Mouse (Mus musculus): Measurements from ENCODE around the gene Soga1. TPM values are rescaled to one million over a fixed set of nuclear protein-coding genes. Genes with fewer than 3 reads are reported as not detected.
A peak's percentile ranks its signal among the peaks of the same experiment; 100 is the strongest.

The Soga1 gene
- 2.6 TPM in 2 replicates for polyA plus RNA-seq (2015; fragmentation: Nextera tagmentation; extraction: Ambion mirVana)

GRCm38 (mm10) chr2:157078793-157079700 lies at the start of gene Soga1:
Soga1 (minus strand) TSS chr2:157079254.
- Histone ChIP-seq H3K27ac (replicated peaks) (peak within 1 kb of the TSS; percentile 94), H3K36me3 (peaks cover 8% of the 10 kb centered on the region), H3K27me3 (replicated peaks) (peaks cover 5% of the 10 kb centered on the region; the same call in 1 of the 2 replicates), H3K4me2 (peak within 1 kb of the TSS; percentile 90), H3K9me3 (no peaks in the 10 kb centered on the region), H3K4me1 (peaks cover 52% of the 10 kb centered on the region), H3K9ac (peak within 1 kb of the TSS; percentile 99), H3K4me3 (peak within 1 kb of the TSS; percentile 94)
- peak; percentile 57 for ATAC-seq (ENCODE audit: extremely low read depth, insufficient number of reproducible peaks, low FRiP score, low TSS enrichment)
- WGBS, result under 1% methylated on average over 120 of the region's 136 CpGs

GRCm38 (mm10) chr2:157128072-157128471 lies 49.0 kb upstream of the Soga1 start:
- WGBS, result 54% methylated on average over 4 of the region's 4 CpGs
- Histone ChIP-seq H3K4me2 (no peak overlapping the region), H3K4me3 (no peak overlapping the region), H3K27ac (replicated peaks) (no peak overlapping the region), H3K9ac (no peak overlapping the region), H3K9me3 (no peaks in the 10 kb centered on the region), H3K27me3 (replicated peaks) (no peaks in the 10 kb centered on the region), H3K36me3 (peaks cover 36% of the 10 kb centered on the region), H3K4me1 (peaks cover 11% of the 10 kb centered on the region)
- ATAC-seq (ENCODE audit: extremely low read depth, insufficient number of reproducible peaks, low FRiP score, low TSS enrichment), result no peak

- H3K27ac ChIP-seq (replicated peaks), result no peak overlapping the region
- WGBS, result 81% methylated on average over 3 of the region's 3 CpGs
Measured at GRCm38 (mm10) chr2:157127370-157127769, 48.3 kb upstream of the Soga1 start.

GRCm38 (mm10) chr2:157125246-157125645 lies 46.2 kb upstream of the Soga1 start:
- WGBS, result 63% methylated on average over 3 of the region's 3 CpGs
- Histone ChIP-seq H3K4me3 (no peak overlapping the region), H3K4me2 (no peak overlapping the region), H3K4me1 (peaks cover 6% of the 10 kb centered on the region), H3K27ac (replicated peaks) (no peak overlapping the region), H3K36me3 (peaks cover 57% of the 10 kb centered on the region), H3K27me3 (replicated peaks) (no peaks in the 10 kb centered on the region), H3K9ac (no peak overlapping the region), H3K9me3 (no peaks in the 10 kb centered on the region)
- ATAC-seq (ENCODE audit: extremely low read depth, insufficient number of reproducible peaks, low FRiP score, low TSS enrichment), result no peak

More at GRCm38 (mm10) chr2:157127370-157127769, 48.3 kb upstream of the Soga1 start:
- H3K9me3 ChIP-seq, result no peaks in the 10 kb centered on the region
- H3K9ac ChIP-seq, result no peak overlapping the region
- peaks cover 6% of the 10 kb centered on the region for H3K4me1 ChIP-seq
- no peaks in the 10 kb centered on the region for H3K27me3 ChIP-seq (replicated peaks)
- H3K4me2 ChIP-seq, result no peak overlapping the region
- no peak for ATAC-seq (ENCODE audit: extremely low read depth, insufficient number of reproducible peaks, low FRiP score, low TSS enrichment)
- no peak overlapping the region for H3K4me3 ChIP-seq
- H3K36me3 ChIP-seq, result peaks cover 41% of the 10 kb centered on the region

- ATAC-seq (ENCODE audit: extremely low read depth, insufficient number of reproducible peaks, low FRiP score, low TSS enrichment), result no peak
- H3K27ac ChIP-seq (replicated peaks), result no peak overlapping the region
- peaks cover 56% of the 10 kb centered on the region for H3K36me3 ChIP-seq
- no peak overlapping the region for H3K9ac ChIP-seq
- no peak overlapping the region for H3K4me2 ChIP-seq
- no peak overlapping the region for H3K4me3 ChIP-seq
- WGBS, result 83% methylated on average over 8 of the region's 8 CpGs
- H3K9me3 ChIP-seq, result no peaks in the 10 kb centered on the region
- H3K4me1 ChIP-seq, result peaks cover 6% of the 10 kb centered on the region
- no peaks in the 10 kb centered on the region for H3K27me3 ChIP-seq (replicated peaks)
Measured at GRCm38 (mm10) chr2:157121766-157122165, 42.7 kb upstream of the Soga1 start.

- Histone ChIP-seq H3K9me3 (no peaks in the 10 kb centered on the region), H3K27me3 (replicated peaks) (no peaks in the 10 kb centered on the region), H3K4me2 (no peak overlapping the region), H3K4me3 (no peak overlapping the region), H3K27ac (replicated peaks) (no peak overlapping the region), H3K9ac (no peak overlapping the region), H3K36me3 (peaks cover 46% of the 10 kb centered on the region), H3K4me1 (no peaks in the 10 kb centered on the region)
- 65% methylated on average over 3 of the region's 3 CpGs for WGBS
- no peak for ATAC-seq (ENCODE audit: extremely low read depth, insufficient number of reproducible peaks, low FRiP score, low TSS enrichment)
Measured at GRCm38 (mm10) chr2:157119075-157119474, 40.0 kb upstream of the Soga1 start.

- H3K4me3 ChIP-seq, result no peak overlapping the region
- ATAC-seq (ENCODE audit: extremely low read depth, insufficient number of reproducible peaks, low FRiP score, low TSS enrichment), result no peak
- H3K9ac ChIP-seq, result no peak overlapping the region
- H3K27me3 ChIP-seq (replicated peaks), result no peaks in the 10 kb centered on the region
- no peak overlapping the region for H3K27ac ChIP-seq (replicated peaks)
- WGBS, result 71% methylated on average over 4 of the region's 4 CpGs
- H3K9me3 ChIP-seq, result no peaks in the 10 kb centered on the region
- H3K36me3 ChIP-seq, result peaks cover 51% of the 10 kb centered on the region
- no peaks in the 10 kb centered on the region for H3K4me1 ChIP-seq
- H3K4me2 ChIP-seq, result no peak overlapping the region
Measured at GRCm38 (mm10) chr2:157118556-157118955, 39.5 kb upstream of the Soga1 start.

- Histone ChIP-seq H3K27ac (replicated peaks) (no peak overlapping the region), H3K4me2 (no peak overlapping the region), H3K27me3 (replicated peaks) (no peaks in the 10 kb centered on the region), H3K9me3 (no peaks in the 10 kb centered on the region), H3K4me1 (no peaks in the 10 kb centered on the region), H3K4me3 (no peak overlapping the region), H3K36me3 (peaks cover 57% of the 10 kb centered on the region), H3K9ac (no peak overlapping the region)
- ATAC-seq (ENCODE audit: extremely low read depth, insufficient number of reproducible peaks, low FRiP score, low TSS enrichment), result no peak
- 16% methylated on average over 3 of the region's 3 CpGs for WGBS
Measured at GRCm38 (mm10) chr2:157116964-157117363, 37.9 kb upstream of the Soga1 start.

- no peak overlapping the region for H3K27ac ChIP-seq (replicated peaks)
- no peak overlapping the region for H3K4me2 ChIP-seq
- ATAC-seq (ENCODE audit: extremely low read depth, insufficient number of reproducible peaks, low FRiP score, low TSS enrichment), result no peak
- WGBS, result 81% methylated on average over 4 of the region's 4 CpGs
- no peaks in the 10 kb centered on the region for H3K9me3 ChIP-seq
- H3K4me1 ChIP-seq, result no peaks in the 10 kb centered on the region
- H3K27me3 ChIP-seq (replicated peaks), result no peaks in the 10 kb centered on the region
- no peak overlapping the region for H3K4me3 ChIP-seq
- no peak overlapping the region for H3K9ac ChIP-seq
- H3K36me3 ChIP-seq, result peaks cover 88% of the 10 kb centered on the region
Measured at GRCm38 (mm10) chr2:157108236-157108635, 29.2 kb upstream of the Soga1 start.

GRCm38 (mm10) chr2:157104454-157104853 lies 25.4 kb upstream of the Soga1 start:
- Histone ChIP-seq H3K36me3 (peaks cover 85% of the 10 kb centered on the region), H3K4me1 (peaks cover 12% of the 10 kb centered on the region), H3K27ac (replicated peaks) (no peak overlapping the region), H3K27me3 (replicated peaks) (no peaks in the 10 kb centered on the region), H3K4me3 (no peak overlapping the region), H3K9me3 (no peaks in the 10 kb centered on the region), H3K9ac (no peak overlapping the region), H3K4me2 (no peak overlapping the region)
- WGBS, result 81% methylated on average over 8 of the region's 8 CpGs
- no peak for ATAC-seq (ENCODE audit: extremely low read depth, insufficient number of reproducible peaks, low FRiP score, low TSS enrichment)

GRCm38 (mm10) chr2:157102256-157102655 lies 23.2 kb upstream of the Soga1 start:
- Histone ChIP-seq H3K36me3 (peaks cover 81% of the 10 kb centered on the region), H3K9ac (no peak overlapping the region), H3K4me3 (no peak overlapping the region), H3K27ac (replicated peaks) (no peak overlapping the region), H3K4me2 (no peak overlapping the region), H3K4me1 (peaks cover 12% of the 10 kb centered on the region), H3K9me3 (no peaks in the 10 kb centered on the region), H3K27me3 (replicated peaks) (no peaks in the 10 kb centered on the region)
- 48% methylated on average over 2 of the region's 2 CpGs for WGBS
- ATAC-seq (ENCODE audit: extremely low read depth, insufficient number of reproducible peaks, low FRiP score, low TSS enrichment), result no peak

- Histone ChIP-seq H3K4me3 (no peak overlapping the region), H3K4me1 (peaks cover 12% of the 10 kb centered on the region), H3K4me2 (no peak overlapping the region), H3K36me3 (peaks cover 75% of the 10 kb centered on the region), H3K9ac (no peak overlapping the region), H3K27me3 (replicated peaks) (no peaks in the 10 kb centered on the region), H3K27ac (replicated peaks) (no peak overlapping the region), H3K9me3 (no peaks in the 10 kb centered on the region)
- 96% methylated on average over 9 of the region's 9 CpGs for WGBS
- ATAC-seq (ENCODE audit: extremely low read depth, insufficient number of reproducible peaks, low FRiP score, low TSS enrichment), result no peak
Measured at GRCm38 (mm10) chr2:157101650-157102049, 22.6 kb upstream of the Soga1 start.

Measured in heart, embryonic 13.5 days (tissue).